Mouse (Mus musculus): Measurements from ENCODE around the gene Tuba1a.

DNA sequence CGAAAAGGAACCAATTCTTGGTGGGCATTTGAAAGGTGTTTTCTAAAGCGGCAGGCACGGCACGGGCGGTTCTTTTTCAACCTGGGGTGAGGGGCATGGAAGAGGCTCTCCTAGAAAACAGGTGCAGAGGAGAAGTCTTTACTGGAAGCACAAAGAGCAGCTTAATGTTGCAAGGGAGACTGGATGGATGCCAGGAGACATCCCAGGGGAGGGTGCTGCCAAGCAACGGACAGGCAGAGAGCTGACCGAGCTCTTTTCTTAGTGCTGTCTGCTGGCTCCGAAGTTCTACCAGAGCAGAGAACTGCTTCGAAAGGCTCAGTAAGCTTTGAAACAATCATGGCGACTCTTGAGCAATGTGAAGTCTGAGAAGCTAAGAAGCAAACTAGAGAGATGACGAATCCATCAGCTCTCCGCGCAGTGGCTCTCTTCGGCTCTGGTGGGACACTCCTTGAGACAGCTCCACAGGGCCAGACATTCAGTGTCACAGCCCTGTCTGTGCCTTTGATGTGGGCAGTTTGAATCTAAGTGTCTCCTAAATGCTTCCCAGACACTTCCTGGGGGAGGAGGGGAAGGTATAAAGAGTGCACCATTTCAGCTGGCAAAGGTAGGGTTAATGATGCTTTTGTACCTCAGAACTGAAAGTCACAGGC is 24.4 kb upstream of the Tuba1a start:
- no peak for TF ChIP-seq CTCF (conservative IDR thresholded peaks at IDR 0.05; ENCODE audit: low read length)
- TF ChIP-seq POU5F1 (IDR thresholded peaks at IDR 0.05; ENCODE audit: borderline replicate concordance, low read length), result no peak
- no peak for TF ChIP-seq NANOG (IDR thresholded peaks at IDR 0.05; ENCODE audit: borderline replicate concordance, low read length)
